Mouse (Mus musculus): ENCODE measurements at regions not wholly inside any gene's neighbourhood (a gene's known extent, or its start where the extent isn't known, plus 50 kb on each side); places are given as distances from the start of the nearest gene placed in this dataset.

GRCm38 (mm10) chr17:64531150-64531549, 69.4 kb upstream of the Man2a1 start:
- TF ChIP-seq E2F4 (IDR thresholded peaks at IDR 0.05; ENCODE audit: insufficient replicate concordance, low read depth, low read length) (no peak), CTCF (conservative IDR thresholded peaks at IDR 0.05 in 1 of 2, IDR thresholded peaks at IDR 0.05 in 1 of 2; ENCODE audit: low read depth in 2 of 2, low read length in 2 of 2) (0 out of 4 replicates have a peak, but pooled peaks of 1 of the 2 experiments have one; percentile 21), POLR2AphosphoS2 (IDR thresholded peaks at IDR 0.05; ENCODE audit: low read depth, low read length) (no peak), NRF1 (IDR thresholded peaks at IDR 0.05; ENCODE audit: low read depth, low read length) (no peak), MYC (IDR thresholded peaks at IDR 0.05; ENCODE audit: low read depth, low read length) (no peak), JUN (IDR thresholded peaks at IDR 0.05; ENCODE audit: insufficient read depth, low read depth, low read length) (no peak), ELF1 (IDR thresholded peaks at IDR 0.05; ENCODE audit: low read depth, low read length) (no peak), ETS1 (conservative IDR thresholded peaks at IDR 0.05; ENCODE audit: low read depth, low read length) (no peak), CHD2 (IDR thresholded peaks at IDR 0.05; ENCODE audit: low read length) (no peak), RCOR1 (conservative IDR thresholded peaks at IDR 0.05; ENCODE audit: low read depth, low read length) (no peak), TCF12 (IDR thresholded peaks at IDR 0.05; ENCODE audit: low read depth, low read length) (no peak)
